Mouse (Mus musculus) layer of hippocampus, postnatal 10 days (tissue): Measurements from ENCODE around the gene Hsd17b14. TPM values are rescaled to one million over a fixed set of nuclear protein-coding genes. Genes with fewer than 3 reads are reported as not detected.

ENCODE experiments used
- DNase-seq, 2 experiments: peaks; one replicate each; pipeline ENCODE4 v3.0.0; 2021; ENCODE audit warnings: low spot score in 2 of 2
- total RNA-seq, 2 experiments: library from RNA; stranded (reverse); gene quantifications; 2 replicates each; pipeline ENCODE4 v1.2.3; 2021

Hsd17b14 gene
- total RNA-seq, 2 experiments from 2014 or later: not detected

GRCm38 (mm10) chr7:45597527-45597926 is 42.8 kb downstream of the Hsd17b14 start:
- no peak for DNase-seq

- no peak for DNase-seq
These were observed 44.5 kb downstream of the Hsd17b14 start for GRCm38 (mm10) chr7:45598960-45599879.

GRCm38 (mm10) chr7:45605704-45606289 is 51.1 kb downstream of the Hsd17b14 start:
- DNase-seq: no peak

- DNase-seq: no peak
These were observed 54.8 kb downstream of the Hsd17b14 start for GRCm38 (mm10) chr7:45609511-45609910.

- no peak for DNase-seq
These were observed 61.6 kb downstream of the Hsd17b14 start for GRCm38 (mm10) chr7:45616277-45616676.

- no peak for DNase-seq
These were observed 62.5 kb downstream of the Hsd17b14 start, which contains the start of gene Fut1 for GRCm38 (mm10) chr7:45617042-45617695. TSS of gene Fut1 (plus strand) at chr7:45617289.

Other genes starting within 250 kb of the Hsd17b14 start
- 10 to 100 TPM; 19.6 to 20.9 TPM for gene Trpm4, start 221.1 kb upstream of the Hsd17b14 start, total RNA-seq
- gene Hrc, start 219.6 kb upstream of the Hsd17b14 start, total RNA-seq: under 1 TPM; 0.85 to 0.96 TPM
- 100 to 1,000 TPM; 124 to 128 TPM for gene Ppfia3, start 187.9 kb upstream of the Hsd17b14 start, total RNA-seq
- gene Lin7b, start 184.3 kb upstream of the Hsd17b14 start, total RNA-seq: 100 to 1,000 TPM; 137 to 163 TPM
- 100 to 1,000 TPM; 393 to 440 TPM for gene Snrnp70, start 159.2 kb upstream of the Hsd17b14 start, total RNA-seq
- gene Kcna7, start 149.2 kb upstream of the Hsd17b14 start, total RNA-seq: not detected
- gene Ntf5, start 141.2 kb upstream of the Hsd17b14 start, total RNA-seq: under 1 TPM; 0.18 to 0.22 TPM
- gene Lhb, start 134.1 kb upstream of the Hsd17b14 start, total RNA-seq: under 1 TPM in 1 of 2 experiments, not detected in 1; 0.75 TPM
- 10 to 100 TPM; 18.9 to 20.9 TPM for gene Gys1, start 120.0 kb upstream of the Hsd17b14 start, total RNA-seq
- gene Ruvbl2, start 116.8 kb upstream of the Hsd17b14 start, total RNA-seq: 10 to 100 TPM; 44.5 to 44.9 TPM
- 100 to 1,000 TPM; 429 to 433 TPM for gene Ftl1, start 95.0 kb upstream of the Hsd17b14 start, total RNA-seq
- 100 to 1,000 TPM; 103 to 123 TPM for gene Bax, start 88.0 kb upstream of the Hsd17b14 start, total RNA-seq
- under 1 TPM in 1 of 2 experiments, not detected in 1; 0.23 TPM for gene Tulp2, start 73.0 kb upstream of the Hsd17b14 start, total RNA-seq
- 1 to 10 TPM; 1.2 to 1.4 TPM for gene Gm45808, start 68.1 kb upstream of the Hsd17b14 start, total RNA-seq
- 1 to 10 TPM; 2.0 to 2.6 TPM for gene Dhdh, start 66.1 kb upstream of the Hsd17b14 start, total RNA-seq
- gene Nucb1, start 44.5 kb upstream of the Hsd17b14 start, total RNA-seq: 100 to 1,000 TPM; 107 to 117 TPM
- 10 to 100 TPM; 23.6 to 29.3 TPM for gene Ppp1r15a, start 28.6 kb upstream of the Hsd17b14 start, total RNA-seq
- under 1 TPM; 0.80 to 0.94 TPM for gene Plekha4, start 28.6 kb upstream of the Hsd17b14 start, total RNA-seq
- gene Bcat2, start 15.3 kb downstream of the Hsd17b14 start, total RNA-seq: 10 to 100 TPM; 20.8 to 22.9 TPM
- not detected for gene Fgf21, start 60.6 kb downstream of the Hsd17b14 start, total RNA-seq
- under 1 TPM; 0.20 to 0.71 TPM for gene Fut1, start 62.4 kb downstream of the Hsd17b14 start, total RNA-seq
- gene Izumo1, start 66.9 kb downstream of the Hsd17b14 start, total RNA-seq: not detected
- gene Rasip1, start 72.6 kb downstream of the Hsd17b14 start, total RNA-seq: 10 to 100 TPM; 13.9 to 14.5 TPM
- gene Mamstr, start 85.1 kb downstream of the Hsd17b14 start, total RNA-seq: 1 to 10 TPM; 1.7 TPM
- gene Fut2, start 111.5 kb downstream of the Hsd17b14 start, total RNA-seq: under 1 TPM in 1 of 2 experiments, not detected in 1; 0.22 TPM
- 1 to 10 TPM in 1 of 2 experiments, under 1 TPM in 1; 0.75 to 1.0 TPM for gene Ntn5, start 129.1 kb downstream of the Hsd17b14 start, total RNA-seq
- under 1 TPM; 0.14 to 0.18 TPM for gene Sec1, start 139.5 kb downstream of the Hsd17b14 start, total RNA-seq
- gene Car11, start 144.9 kb downstream of the Hsd17b14 start, total RNA-seq: 100 to 1,000 TPM; 121 to 131 TPM
- 10 to 100 TPM; 37.1 to 43.4 TPM for gene Dbp, start 150.2 kb downstream of the Hsd17b14 start, total RNA-seq
- 100 to 1,000 TPM; 497 to 584 TPM for gene Rpl18, start 160.6 kb downstream of the Hsd17b14 start, total RNA-seq
- 10 to 100 TPM; 27.3 to 27.7 TPM for gene Sphk2, start 163.1 kb downstream of the Hsd17b14 start, total RNA-seq
- under 1 TPM; 0.34 to 0.51 TPM for gene Fam83e, start 166.3 kb downstream of the Hsd17b14 start, total RNA-seq
- not detected for gene Spaca4, start 170.9 kb downstream of the Hsd17b14 start, total RNA-seq
- 100 to 1,000 TPM; 298 to 311 TPM for gene Lmtk3, start 228.8 kb downstream of the Hsd17b14 start, total RNA-seq
- gene Sult2b1, start 229.8 kb downstream of the Hsd17b14 start, total RNA-seq: 10 to 100 TPM; 11.8 to 12.0 TPM